Mouse (Mus musculus): Measurements from ENCODE around the gene Chd3. TPM values are rescaled to one million over a fixed set of nuclear protein-coding genes. Genes with fewer than 3 reads are reported as not detected.

Gene Chd3
- total RNA-seq, 1 experiment from 2014 or later, result 159 TPM

DNA sequence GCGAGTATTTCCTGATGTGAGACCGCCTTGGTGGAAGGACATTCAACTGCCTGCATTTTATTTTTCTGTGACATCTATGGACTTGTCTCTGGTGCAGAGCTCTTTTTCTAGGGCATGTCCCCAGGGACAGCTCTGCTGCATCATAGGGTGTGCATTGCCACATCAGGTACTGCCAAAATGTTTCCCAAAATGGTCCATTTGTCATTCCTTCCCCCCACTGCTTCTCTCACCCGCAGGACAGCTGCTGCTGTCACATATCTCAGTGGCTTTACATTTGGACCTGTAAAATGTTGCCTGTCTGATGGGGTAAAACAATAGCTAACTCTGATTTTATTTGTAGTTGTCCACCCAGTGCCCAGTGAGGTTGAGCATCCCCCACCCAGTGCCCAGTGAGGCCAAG lies 73.9 kb downstream of the Chd3 start:
- no peak for ATAC-seq (ENCODE audit: extremely low read depth, insufficient number of reproducible peaks, low FRiP score, poor library complexity, severe bottlenecking)

Other genes with a start within 250 kb of the Chd3 start
- 0.23 TPM in 1 of 2 replicates, not detected in the other for gene Hes7, start 249.0 kb downstream of the Chd3 start, total RNA-seq (2017)
- gene 9130213A22Rik, start 246.8 kb downstream of the Chd3 start, total RNA-seq (2017), result 0.23 and 0.74 TPM in 2 replicates
- 0.25 TPM in 1 of 2 replicates, not detected in the other for gene Aloxe3, start 243.5 kb downstream of the Chd3 start, total RNA-seq (2017)
- gene Alox12b, start 212.4 kb downstream of the Chd3 start, total RNA-seq (2017), result not detected in 2 replicates
- not detected in 2 replicates for gene Alox8, start 171.6 kb downstream of the Chd3 start, total RNA-seq (2017)
- gene Gucy2e, start 132.4 kb downstream of the Chd3 start, total RNA-seq (2017), result not detected in 2 replicates
- gene Cntrob, start 45.6 kb downstream of the Chd3 start, total RNA-seq (2017), result 20.9 and 27.7 TPM in 2 replicates
- gene Trappc1, start 45.4 kb downstream of the Chd3 start, total RNA-seq (2017), result 34.7 and 38.6 TPM in 2 replicates
- gene Kcnab3, start 43.1 kb downstream of the Chd3 start, total RNA-seq (2017), result 0.47 and 0.86 TPM in 2 replicates
- gene Rnf227, start 28.9 kb downstream of the Chd3 start, total RNA-seq (2017), result 0.93 and 2.6 TPM in 2 replicates
- gene Naa38, start 26.1 kb upstream of the Chd3 start, total RNA-seq (2017), result 34.1 and 39.9 TPM in 2 replicates
- gene Cyb5d1, start 26.2 kb upstream of the Chd3 start, total RNA-seq (2017), result 53.2 and 64.2 TPM in 2 replicates
- 2.7 and 3.3 TPM in 2 replicates for gene Tmem88, start 28.8 kb upstream of the Chd3 start, total RNA-seq (2017)
- gene Kdm6b, start 44.3 kb upstream of the Chd3 start, total RNA-seq (2017), result 18.4 and 23.8 TPM in 2 replicates
- 0.12 TPM in 1 of 2 replicates, not detected in the other for gene Dnah2, start 179.7 kb upstream of the Chd3 start, total RNA-seq (2017)
- 0.47 and 0.49 TPM in 2 replicates for gene Efnb3, start 190.8 kb upstream of the Chd3 start, total RNA-seq (2017)
- 3.8 and 8.0 TPM in 2 replicates for gene Wrap53, start 210.8 kb upstream of the Chd3 start, total RNA-seq (2017)
- 38.3 and 39.8 TPM in 2 replicates for gene Trp53, start 211.0 kb upstream of the Chd3 start, total RNA-seq (2017)
- gene Atp1b2, start 236.5 kb upstream of the Chd3 start, total RNA-seq (2017), result not detected in 2 replicates
- gene Shbg, start 248.5 kb upstream of the Chd3 start, total RNA-seq (2017), result not detected in 2 replicates

Data from neutrophil, adult 5-6 weeks (primary cell).